Mouse (Mus musculus): ENCODE measurements around the gene Cic.
A peak's percentile ranks its signal among the peaks of the same experiment; 100 is the strongest.
"Not testable (repeated sequence)": the region's sequence is repeated elsewhere in the genome, so short reads cannot be mapped to it uniquely, and the experiment has no call there.

The Cic gene

GRCm38 (mm10) chr7:25306614-25306996 lies 39.1 kb downstream of the Cic start:
- no peak for DNase-seq (ENCODE audit: low spot score)

- no peak for DNase-seq (ENCODE audit: low spot score)
Measured at GRCm38 (mm10) chr7:25308702-25309318, 41.3 kb downstream of the Cic start.

GRCm38 (mm10) chr7:25309425-25309824 lies 41.9 kb downstream of the Cic start:
- no peak for DNase-seq (ENCODE audit: low spot score)

GRCm38 (mm10) chr7:25311193-25311592 lies 43.7 kb downstream of the Cic start:
- no peak for DNase-seq (ENCODE audit: low spot score)

- DNase-seq (ENCODE audit: low spot score), result no peak
Measured at GRCm38 (mm10) chr7:25313325-25313724, 45.8 kb downstream of the Cic start.

- no peak for DNase-seq (ENCODE audit: low spot score)
Measured at GRCm38 (mm10) chr7:25314606-25315305, 47.3 kb downstream of the Cic start.

- DNase-seq (ENCODE audit: low spot score), result no peak
Measured at GRCm38 (mm10) chr7:25315306-25316041, 48.0 kb downstream of the Cic start.

GRCm38 (mm10) chr7:25316532-25317445 lies 49.3 kb downstream of the Cic start, which contains the start of gene Megf8:
TSS of gene Megf8 (plus strand) at chr7:25317164.
- peak; percentile 98 for DNase-seq (ENCODE audit: low spot score)

- no peak for DNase-seq (ENCODE audit: low spot score)
Measured at GRCm38 (mm10) chr7:25317446-25317999, 50.0 kb downstream of the Cic start.

GRCm38 (mm10) chr7:25322058-25322484 lies 54.6 kb downstream of the Cic start:
- no peak for DNase-seq (ENCODE audit: low spot score)

GRCm38 (mm10) chr7:25323219-25323618 lies 55.7 kb downstream of the Cic start:
- no peak for DNase-seq (ENCODE audit: low spot score)

- DNase-seq (ENCODE audit: low spot score), result not testable (repeated sequence)
Measured at GRCm38 (mm10) chr7:25325431-25325830, 57.9 kb downstream of the Cic start.

- DNase-seq (ENCODE audit: low spot score), result no peak
Measured at GRCm38 (mm10) chr7:25326233-25326632, 58.7 kb downstream of the Cic start.

- DNase-seq (ENCODE audit: low spot score), result peak; percentile 75
Measured at GRCm38 (mm10) chr7:25333596-25334307, 66.2 kb downstream of the Cic start.

- no peak for DNase-seq (ENCODE audit: low spot score)
Measured at GRCm38 (mm10) chr7:25334472-25334871, 67.0 kb downstream of the Cic start.

GRCm38 (mm10) chr7:25339329-25339728 lies 71.8 kb downstream of the Cic start:
- no peak for DNase-seq (ENCODE audit: low spot score)

GRCm38 (mm10) chr7:25341000-25341784 lies 73.7 kb downstream of the Cic start:
- no peak for DNase-seq (ENCODE audit: low spot score)
